Mouse (Mus musculus) right cerebral cortex, postnatal 4 days (tissue): ENCODE measurements around the gene Sema3d.

ENCODE experiments used
- DNase-seq: peaks from one replicate; pipeline ENCODE4 v3.0.0-alpha.2; 2022

Gene Sema3d

DNA sequence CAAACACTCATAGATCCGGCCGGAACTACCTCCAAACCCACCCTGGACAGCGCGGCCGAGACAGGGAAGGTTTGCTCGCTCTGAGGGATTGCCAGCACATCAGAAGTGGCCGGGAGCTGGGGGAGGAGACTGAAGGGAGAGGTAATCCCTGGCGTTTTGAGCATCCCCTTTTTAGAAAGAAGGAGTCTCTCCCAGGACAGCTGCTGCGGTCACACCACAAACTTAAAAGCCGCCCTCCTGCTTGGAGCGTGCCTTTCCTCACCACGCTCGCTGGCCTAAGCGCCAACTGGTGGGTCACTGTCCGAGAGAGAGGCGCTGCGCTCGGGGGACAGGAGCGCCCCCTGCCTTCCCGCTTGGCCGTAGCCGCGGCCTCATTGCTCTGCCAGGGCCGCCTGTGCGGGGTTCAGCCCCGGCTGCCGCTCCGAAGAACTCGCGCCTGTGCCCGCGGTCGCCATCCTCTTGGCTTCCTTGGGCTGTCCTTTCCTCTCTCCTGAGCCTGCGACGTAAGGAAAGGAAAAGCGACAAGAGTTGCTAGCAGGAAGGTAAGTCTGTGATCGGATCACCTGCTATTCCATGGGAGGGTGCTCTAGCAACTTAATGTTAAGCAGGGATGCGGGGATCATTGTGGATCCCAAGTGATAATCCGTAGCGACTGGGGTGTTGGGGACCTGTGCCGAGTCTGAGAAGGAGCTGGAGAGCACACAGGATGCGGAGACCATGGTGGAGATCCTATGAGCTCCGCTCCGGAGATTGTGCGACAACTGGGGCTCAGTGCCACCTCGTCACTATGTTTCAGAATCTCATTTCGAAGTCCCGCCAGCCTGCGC is at the start of gene Sema3d:
TSS of gene Sema3d (plus strand) at position 253 of the 827 bp plus-strand sequence.
- DNase-seq = peak; percentile 72

DNA sequence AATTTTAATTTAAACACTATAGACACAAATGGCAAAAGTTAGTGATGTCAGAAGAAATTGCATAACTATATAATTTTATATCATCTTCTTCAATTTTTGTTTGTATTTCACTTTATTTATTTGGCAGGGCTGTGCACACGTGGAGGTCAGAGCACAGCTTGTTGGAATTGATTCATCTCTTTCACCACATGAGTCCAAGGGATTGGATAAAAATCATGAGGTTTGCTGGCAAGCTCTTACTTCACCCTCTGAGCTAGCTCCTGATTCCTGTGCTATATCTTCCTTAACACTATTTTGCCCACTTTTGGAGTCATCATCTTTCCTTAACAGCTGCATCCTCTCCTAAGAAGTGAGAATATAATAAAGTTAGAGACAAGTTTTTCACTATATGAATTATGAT is 5.9 kb upstream of the Sema3d start:
- DNase-seq = no peak

DNA sequence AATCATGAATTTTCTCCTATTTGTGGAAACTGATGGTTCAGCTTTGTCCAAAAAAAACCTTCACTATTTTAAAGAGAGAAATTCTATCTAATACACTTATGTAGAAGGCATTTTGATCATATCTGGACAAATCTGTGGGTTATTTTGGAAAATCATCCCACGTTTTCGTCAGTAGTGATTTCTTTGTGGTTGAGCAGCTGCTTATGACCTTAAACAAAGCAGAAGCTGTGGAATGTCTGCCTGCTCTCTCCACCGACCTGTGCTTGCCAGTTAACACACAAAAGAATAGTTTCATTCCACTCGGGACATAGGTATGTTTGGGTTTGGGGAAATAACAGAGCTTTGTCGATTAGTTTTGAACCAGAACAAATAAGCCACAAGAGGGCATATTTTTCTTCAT is 4.3 kb upstream of the Sema3d start:
- DNase-seq = no peak

DNA sequence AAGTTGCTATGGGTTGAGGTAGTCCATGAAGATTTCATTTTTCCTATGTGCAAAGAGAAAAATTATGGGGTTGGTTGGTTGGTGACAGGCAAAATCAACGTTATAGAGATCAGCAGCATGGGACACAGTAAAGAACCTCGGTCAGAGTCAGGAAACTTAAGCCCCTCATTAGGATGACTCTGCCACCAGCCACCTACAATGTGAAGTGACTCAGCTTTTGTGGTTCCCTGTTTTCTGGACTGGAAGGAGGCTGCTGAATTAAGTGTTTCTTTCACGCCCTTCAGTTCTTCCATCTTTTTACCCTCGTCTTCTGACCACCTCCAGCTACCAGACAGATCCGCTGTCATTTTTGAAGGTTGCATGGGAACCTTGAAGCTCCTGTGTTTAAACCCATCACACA is 1.2 kb upstream of the Sema3d start:
- DNase-seq = no peak

DNA sequence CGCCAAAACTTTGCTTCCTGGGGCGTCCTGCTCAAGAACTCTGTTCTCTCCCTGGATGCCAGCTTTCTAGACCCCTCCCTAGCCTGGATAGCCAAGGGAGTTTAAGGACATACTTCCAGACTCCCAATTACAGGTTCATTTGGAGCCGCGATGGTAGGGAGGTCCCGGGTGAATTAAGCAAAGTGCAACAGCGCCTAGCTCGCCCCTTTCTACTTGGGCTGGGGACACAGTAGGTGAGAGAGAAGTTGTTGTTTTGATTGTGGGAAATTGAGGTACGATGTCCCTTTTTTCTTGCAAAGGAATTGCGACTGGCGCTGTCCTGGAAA is 738 bp downstream of the Sema3d start:
- no peak for DNase-seq

DNA sequence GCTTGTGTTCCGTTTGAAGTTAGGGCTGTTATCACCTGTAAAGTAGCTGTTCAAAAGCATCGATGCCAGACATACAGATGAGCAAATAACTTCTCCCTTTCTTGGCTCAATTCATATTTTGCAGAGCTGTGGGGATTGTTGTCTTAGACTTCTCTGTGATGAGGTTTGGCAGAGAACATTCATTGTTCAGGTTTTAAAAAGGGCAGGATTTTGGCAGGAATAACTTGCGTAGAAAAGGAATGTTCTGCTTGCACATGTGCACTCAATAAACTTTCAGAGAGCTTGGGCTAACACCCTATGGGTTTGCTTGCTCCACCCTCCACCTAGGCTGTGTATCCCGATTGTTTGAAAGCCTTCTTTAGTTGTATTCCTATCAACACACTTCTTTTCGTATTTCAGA is 9.5 kb downstream of the Sema3d start:
- no peak for DNase-seq

DNA sequence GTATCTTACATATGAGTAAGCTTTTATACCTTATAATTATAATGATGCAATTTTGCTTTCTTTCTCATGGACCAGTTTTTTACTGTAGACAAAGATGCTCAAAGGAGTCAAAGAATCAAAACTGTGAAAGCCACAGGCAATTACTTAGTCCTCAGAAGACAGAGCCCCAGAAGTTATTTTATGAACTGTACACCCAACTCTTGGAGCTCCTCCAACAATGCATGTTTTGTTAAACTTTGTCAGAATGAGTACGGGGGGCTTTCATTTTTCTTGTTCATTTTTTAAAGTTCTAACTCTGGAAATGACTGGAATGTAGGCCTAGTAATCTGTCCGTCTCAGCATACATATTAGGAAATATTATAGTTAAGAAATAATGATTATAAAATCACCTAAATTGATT is 16.1 kb downstream of the Sema3d start:
- DNase-seq = no peak

DNA sequence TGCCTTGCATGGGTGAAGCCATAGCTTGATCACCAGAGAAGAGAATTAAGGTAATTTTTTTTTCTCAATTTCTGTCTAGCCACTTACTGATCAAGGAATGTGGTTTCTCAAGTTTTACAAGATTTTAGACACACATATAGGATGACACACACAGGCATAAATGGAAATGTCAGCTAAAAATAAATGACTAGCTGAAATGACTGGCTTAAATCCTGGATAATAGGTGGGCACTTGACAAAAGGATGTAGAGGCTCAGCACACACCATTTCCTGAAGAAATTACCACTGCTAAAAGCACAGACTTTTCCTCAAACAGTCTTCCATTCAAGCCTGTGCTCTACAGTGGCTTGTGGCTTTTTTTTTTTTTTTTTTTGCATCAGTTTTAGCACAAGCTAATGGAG is 21.0 kb downstream of the Sema3d start:
- DNase-seq = no peak

DNA sequence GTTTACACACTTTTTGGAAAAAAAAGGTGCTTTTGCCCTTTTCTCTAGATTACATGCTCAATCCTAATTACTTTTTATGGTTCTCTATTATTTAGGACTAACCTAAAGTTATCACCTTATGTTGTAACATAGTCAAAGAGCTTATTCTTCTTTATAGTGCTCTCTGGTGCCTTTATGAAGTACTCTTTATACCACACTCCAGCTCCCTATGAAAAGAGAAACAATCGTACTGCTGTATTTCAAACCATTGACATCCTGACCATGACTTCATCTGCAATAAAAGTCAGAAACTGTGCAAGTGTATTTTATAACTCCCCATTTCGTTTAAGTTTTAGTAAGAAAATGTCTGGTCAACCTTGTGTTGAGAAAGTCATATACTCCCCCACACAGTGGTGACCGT is 29.4 kb downstream of the Sema3d start:
- DNase-seq = no peak

DNA sequence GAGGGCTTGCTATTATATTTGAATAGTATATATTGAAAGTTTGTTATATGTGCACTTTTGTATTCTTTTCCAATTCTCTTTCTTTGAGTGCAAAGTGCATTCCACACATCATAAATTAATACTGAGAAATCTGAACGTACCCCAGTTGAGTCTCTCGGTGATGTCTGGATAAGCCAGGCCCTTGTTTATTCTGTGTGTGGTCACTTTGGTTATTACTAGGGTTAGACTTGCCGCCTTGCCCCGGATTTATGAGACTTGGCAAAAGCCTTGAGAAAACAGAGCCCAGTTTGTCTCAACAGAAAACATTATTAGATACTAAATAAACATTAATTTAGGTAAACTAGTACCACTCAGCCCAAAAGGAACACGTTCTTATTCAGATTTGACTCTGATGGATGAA is 40.1 kb downstream of the Sema3d start:
- no peak for DNase-seq

DNA sequence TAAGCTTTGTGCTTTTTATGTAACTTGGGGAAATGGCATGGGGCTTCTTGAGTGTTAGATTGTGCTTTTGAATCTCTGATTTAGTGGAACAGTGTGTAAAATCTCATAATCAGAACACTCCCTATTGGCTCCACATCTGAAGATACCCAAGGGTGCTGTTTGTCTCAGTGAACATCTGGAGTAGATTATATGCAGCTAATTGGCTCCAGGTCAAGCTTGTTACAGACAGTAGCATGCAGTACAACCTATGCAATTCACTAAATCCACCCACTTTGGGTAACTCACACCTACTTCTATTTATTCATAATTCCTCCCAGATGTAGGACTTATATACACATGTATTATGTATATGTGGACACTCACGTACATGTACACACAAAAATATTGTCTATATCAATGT is 58.6 kb downstream of the Sema3d start:
- DNase-seq = no peak

DNA sequence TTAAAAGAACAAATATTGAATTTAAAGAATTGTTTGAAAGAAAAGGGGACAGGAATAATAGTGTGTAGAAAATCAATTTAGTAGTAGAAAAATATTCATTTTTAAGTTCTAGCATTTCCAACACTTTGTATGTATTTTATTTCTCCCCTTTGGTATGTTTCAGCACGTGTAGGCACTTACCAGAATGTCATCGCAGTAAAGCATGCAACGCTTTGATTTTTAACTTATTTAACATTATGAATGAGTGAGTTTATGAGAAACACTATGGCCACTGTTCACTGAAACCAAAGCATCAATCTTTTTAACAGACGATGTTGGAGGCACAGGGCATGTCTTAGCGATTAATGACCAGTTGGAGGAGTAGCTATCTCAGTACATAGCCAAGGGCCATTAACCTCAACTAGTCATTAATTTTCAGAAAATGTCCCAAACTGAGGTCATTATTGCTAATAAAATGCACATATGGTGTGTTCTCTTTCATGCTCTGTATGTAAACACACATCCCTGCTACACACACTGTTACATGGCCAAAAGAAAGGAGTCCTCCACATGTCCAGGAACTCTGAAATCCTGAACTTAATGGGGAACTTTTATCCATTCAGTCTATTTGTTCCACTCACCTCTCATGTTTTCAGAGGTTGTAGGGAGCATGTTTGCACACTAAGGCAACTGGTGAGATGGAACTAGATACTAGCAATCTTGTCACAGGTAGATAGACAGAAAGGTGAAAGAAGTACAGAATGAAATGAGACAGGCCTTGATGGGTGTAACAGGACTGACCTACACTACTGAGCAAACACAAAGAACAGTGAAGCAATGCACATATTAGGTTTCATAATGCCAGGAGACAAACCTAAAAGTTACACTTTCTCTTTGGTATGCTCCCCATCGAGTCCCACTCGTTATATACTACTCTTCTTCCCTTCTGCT is 59.3 kb downstream of the Sema3d start:
- no peak for DNase-seq

DNA sequence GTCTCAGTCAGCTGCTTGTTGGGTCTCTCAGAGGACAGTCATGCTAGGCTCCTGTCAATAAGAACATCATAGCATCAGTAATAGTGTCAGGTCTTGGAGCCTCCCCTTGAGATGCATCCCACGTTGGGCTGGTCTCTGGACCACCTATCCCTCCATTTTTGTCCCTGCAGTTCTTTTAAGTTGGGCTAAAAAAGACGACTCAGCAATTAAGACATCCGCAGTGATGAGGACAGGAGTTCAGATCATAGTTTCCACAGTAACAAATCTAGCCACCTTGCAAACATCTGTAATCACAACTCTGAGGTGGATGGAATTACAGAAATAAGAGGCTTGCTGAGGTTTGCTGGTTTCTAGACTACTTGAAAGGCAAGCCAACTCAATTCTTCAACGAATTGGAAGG is 67.9 kb downstream of the Sema3d start:
- no peak for DNase-seq

DNA sequence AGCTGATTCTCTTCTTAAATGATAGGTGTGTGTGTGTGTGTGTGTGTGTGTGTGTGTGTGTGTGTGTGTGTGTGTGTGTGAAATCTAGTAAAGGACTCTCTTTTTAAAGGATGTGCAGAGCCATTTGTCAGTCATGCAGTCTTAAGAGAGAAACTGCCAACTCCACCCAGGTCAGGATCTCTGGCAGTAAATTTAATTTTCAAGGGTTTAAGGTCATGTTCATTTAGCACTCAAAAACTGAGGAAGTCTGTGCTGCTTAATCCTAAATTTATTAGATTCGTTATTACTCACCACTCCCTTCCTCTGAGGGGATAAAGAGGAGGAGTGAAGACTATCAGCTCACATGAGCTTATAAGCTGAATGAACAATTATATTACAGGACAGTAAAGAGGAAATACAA is 71.8 kb downstream of the Sema3d start:
- DNase-seq = no peak

DNA sequence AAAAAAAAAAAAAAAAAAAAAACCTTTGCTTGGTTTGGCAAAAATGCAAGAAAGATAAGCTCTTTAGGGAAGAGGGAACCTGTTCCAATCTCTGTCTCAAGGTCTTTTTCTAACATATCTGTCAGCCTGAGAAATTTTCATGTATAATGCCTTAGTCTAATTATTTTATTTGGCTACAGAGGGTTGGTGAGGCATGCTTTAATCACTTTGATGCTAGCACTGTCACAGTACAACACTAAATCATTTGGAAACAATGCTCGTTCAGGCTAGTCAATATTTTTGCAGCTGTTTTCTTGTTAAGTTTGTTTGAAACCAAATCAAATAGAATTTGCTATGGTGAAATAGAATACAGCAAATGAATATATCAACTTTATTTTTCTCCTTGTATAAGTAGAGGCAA is 74.3 kb downstream of the Sema3d start:
- no peak for DNase-seq

DNA sequence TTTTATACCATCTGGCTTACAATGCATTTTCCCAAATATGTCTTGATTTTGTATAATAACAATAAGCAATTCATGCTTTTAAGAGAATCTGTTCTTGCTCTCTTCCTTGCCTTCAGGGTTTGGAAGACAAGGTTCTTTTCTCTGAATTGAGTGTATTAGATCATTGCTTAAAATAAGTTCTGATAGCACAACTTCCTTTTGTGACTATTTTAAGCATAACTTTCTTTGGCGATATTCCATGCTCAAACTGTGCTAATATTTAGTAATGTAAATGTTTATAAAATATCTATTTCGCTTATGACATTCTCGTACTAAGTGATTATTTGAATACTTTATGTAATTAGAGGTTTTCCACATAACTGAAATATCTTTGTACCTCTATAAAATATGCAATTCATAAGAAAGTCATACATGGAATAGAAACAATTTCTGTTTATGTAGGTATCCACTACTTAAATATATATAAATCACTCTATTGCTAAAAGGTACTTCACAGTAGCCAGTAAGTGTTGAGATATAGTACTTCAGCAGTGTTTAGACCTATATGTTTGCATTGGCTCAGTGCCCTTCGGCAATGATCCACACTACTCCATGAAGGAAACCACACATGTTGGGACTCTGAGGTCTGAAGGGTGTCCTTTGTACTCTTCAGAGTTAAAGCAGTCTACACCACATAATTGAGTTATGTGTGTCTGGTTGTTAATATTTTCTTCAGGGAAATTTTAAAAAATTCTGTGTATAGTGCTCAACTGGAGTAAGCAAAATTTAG is 84.6 kb downstream of the Sema3d start:
- no peak for DNase-seq

DNA sequence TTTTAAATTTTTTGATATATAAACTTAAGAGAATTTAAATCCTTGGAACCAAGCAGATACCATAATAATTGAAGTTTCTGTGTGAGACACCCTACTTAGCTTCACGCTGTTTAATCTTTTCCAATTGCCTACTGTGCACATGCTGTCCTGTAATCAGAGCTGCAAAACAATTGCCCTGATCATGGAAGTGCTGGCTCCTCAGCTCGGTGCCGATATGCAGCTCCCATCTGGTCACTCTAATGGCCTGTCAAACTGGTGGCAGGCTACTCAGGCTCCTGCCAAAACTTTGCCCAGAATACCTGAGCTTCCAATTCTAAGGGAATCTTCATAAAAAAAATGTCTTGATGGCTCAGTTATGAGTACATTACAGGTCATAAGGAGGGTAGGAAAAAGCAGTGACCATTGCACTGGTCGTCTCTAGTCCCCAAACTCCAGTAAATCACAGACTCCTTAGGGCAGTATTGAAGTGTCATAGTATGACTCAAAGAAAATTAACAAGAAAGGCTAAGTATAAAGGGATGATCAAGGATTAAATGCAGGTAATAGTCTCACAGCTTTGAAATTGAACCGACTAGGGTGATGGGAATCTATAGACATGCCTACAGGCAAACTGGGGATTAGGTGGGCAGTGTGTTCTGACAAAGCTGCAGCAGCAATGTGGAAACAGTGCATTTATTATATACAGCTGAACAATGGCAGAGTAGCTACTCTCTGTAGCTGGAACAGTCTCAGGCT is 91.9 kb downstream of the Sema3d start:
- no peak for DNase-seq

DNA sequence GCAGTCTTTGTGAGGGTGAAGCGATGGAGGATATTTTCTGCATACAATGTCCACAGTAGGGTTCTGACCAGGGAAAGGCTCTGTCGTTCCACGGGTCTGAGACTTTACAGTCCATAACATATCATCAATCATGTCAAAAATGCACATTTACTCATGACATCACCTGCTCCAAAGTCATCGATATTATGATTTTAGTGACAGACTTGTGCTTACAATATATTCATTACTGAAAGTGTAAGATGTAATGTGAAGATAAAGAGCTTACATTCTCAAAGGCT is 92.4 kb downstream of the Sema3d start:
- no peak for DNase-seq

DNA sequence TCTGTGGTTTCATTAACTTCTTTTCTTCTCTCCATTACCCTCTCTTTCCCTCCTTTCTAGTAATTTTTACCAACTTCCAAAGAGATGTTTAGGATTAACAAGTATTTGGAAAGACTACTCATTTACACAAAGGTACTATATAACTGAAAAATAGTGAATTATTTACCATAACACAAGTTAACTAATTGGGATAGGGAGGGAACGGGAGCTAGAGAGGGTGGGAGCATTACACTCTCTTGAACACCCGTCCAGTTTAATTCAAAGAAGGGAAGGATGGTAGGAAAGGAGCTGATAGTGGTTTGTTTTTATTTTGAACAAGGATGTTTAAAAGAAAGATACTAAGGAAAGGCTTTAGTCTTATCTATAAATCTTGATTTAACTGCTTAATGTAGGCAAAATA is 104.7 kb downstream of the Sema3d start:
- no peak for DNase-seq

DNA sequence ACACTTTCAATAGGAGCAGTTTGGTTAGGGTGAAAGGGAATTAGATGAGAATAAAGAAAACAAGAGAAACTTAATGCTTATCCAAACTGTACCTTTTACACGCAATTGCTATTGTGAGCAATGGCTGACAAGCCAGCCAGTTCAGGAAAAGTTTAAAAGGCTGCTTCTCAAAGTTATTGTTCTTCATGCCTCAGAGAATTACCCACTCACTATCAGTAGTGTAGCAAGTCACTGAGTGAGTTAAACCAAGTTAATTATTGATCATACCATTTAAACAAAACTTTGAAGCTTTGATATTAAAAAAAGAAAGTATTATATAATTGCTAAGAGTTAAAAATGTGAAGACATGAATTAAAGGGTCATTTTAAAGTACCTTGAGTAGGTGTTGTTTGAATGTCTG is 108.5 kb downstream of the Sema3d start:
- no peak for DNase-seq

DNA sequence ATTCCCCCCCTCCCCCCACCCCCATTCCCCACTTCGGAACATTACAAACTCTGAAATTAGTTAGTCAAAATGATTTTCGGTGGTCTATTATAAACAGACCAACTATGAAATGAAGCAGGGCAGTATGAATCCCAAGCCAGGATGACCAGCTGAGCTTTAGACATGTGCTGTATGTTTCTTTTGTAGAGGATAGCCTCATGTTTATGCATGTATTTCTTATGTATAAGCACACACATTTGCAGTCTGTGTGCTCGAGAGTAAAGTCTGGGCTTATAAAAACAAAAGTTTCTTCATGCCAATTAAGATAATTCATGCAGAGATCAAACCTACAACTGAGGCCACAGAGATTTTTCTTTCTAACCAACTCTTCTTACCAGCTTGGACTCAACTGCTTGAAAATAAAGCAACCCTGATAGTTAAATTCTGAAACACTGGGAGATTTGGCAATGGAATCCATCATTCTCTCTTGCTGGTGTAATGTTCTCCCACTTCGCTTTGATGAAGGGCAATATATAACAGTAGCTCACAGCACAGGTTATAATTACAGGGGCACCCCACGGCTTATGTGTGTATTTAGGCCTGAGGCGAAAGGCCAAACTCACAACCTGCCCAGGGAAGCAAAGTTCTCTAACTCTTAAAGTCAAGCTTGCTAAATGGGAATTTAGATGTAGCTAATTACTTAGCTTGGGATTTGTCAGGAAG is 115.2 kb downstream of the Sema3d start:
- no peak for DNase-seq

DNA sequence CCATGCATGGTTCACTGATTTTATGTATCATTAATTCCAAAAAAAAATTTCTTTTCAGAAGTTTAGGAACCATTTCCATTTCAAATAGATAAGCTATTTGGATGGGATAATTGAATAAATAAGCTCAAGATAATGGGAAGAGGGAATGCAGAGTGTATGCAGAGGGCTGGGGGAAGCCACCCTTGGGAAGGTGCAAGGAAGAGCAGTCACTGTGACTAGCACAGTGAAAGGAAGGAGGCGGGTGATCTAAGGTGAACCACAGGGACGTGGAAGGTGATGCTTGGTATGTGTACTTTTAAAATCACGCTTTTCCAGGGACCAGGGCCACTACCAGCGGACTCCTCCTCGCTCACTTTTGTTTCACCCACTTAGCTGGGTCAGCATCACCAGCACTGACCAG is 115.9 kb downstream of the Sema3d start:
- DNase-seq = no peak
